Mouse (Mus musculus) forebrain, embryonic 12.5 days (tissue): ENCODE results near the gene Hlcs. TPM values are rescaled to one million over a fixed set of nuclear protein-coding genes. Genes with fewer than 3 reads are reported as not detected.

Experiments used
- ATAC-seq: fragments of 200-750 bp; cut with Nextera tagmentation; 2 replicates; pipeline ENCODE4 v1.8.0; 2017; ENCODE audit warnings: moderate TSS enrichment; ENCODE audit not compliant: low FRiP score
- H3K27ac ChIP-seq: fragments of 300-500 bp; sonication (generic); 2 replicates; pipeline ENCODE4 v1.5.1; 2016; ENCODE audit warnings: mild to moderate bottlenecking
- H3K27me3 ChIP-seq: fragments of 300-500 bp; sonication (generic); 2 replicates; pipeline ENCODE4 v1.6.1; 2016; ENCODE audit warnings: mild to moderate bottlenecking
- H3K36me3 ChIP-seq: fragments of 300-500 bp; sonication (generic); replicated peaks from 2 replicates; pipeline ENCODE4 v1.6.1; 2016; ENCODE audit warnings: mild to moderate bottlenecking
- H3K4me1 ChIP-seq: fragments of 300-500 bp; sonication (generic); 2 replicates; pipeline ENCODE4 v1.6.1; 2016
- H3K4me2 ChIP-seq: fragments of 300-500 bp; sonication (generic); 2 replicates; pipeline ENCODE4 v1.6.1; 2016; ENCODE audit warnings: mild to moderate bottlenecking, moderate library complexity
- H3K4me3 ChIP-seq: fragments of 300-500 bp; sonication (generic); replicated peaks from 2 replicates; pipeline ENCODE4 v1.5.1; 2016; ENCODE audit warnings: mild to moderate bottlenecking
- H3K9ac ChIP-seq: fragments of 300-500 bp; sonication (generic); 2 replicates; pipeline ENCODE4 v1.6.1; 2016; ENCODE audit warnings: mild to moderate bottlenecking
- H3K9me3 ChIP-seq: fragments of 300-500 bp; sonication (generic); 2 replicates; pipeline ENCODE4 v1.6.1; 2016
- WGBS: fragments of 180-500 bp; shearing (Covaris S2); methylation state at CpG from one replicate; pipeline ENCODE4 v1.1.7; 2016; 5-methylcytosine and 5-hydroxymethylcytosine counted together
- polyA plus RNA-seq: library from polyadenylated mRNA; unstranded; fragments of >200 nt; fragmentation: Nextera tagmentation; extraction: Ambion mirVana; gene quantifications from 2 replicates; pipeline ENCODE4 v1.2.1, GENCODE M21; 2016

The Hlcs gene
- polyA plus RNA-seq: 13.1 and 13.6 TPM in 2 replicates

DNA sequence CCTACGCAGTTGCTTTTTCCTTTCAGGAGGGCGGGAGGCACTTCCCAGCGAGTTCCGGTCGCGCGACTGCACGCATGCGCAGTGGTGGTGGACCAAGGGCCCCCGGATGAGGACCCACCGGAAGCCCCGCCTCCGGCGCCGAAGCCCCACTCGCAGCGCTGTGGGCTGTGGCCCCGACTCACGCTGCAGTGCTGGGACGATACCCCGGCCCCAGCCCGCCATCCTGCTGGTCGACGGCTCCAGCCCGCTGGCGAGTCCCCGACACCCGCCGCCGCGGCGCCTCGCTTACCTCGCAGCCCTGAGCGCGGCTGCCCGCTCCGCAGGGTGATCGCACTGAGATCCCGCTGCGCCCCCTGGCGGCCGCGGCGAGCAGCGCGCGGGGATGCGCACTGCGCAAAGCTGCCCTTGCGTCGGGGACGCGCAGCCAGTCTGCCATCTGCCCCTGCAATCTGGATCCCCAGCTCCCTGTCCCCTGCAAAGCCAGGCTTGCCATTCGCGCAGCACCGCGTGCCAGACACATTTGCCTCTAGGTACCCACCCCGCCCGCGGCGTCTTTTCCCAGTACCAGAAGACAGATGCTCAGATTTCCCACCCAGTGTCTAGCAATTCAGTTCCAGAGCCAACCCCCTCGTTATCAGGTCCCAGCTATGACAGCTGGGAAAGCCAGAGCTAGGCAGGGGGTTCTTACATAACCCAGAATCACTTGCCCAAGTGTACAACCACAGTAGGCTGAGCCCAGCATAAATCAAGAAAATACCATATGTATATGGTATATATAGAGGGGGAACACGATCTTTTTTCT lies at the start of gene Hlcs:
Hlcs (minus strand) TSS at position 343 of the 802 bp plus-strand sequence.
- Histone ChIP-seq H3K36me3 (no peaks in the 10 kb centered on the region), H3K27me3 (peaks cover 4% of the 10 kb centered on the region; the same call in 1 of the 2 replicates), H3K9ac (peak within 1 kb of the TSS; percentile 89), H3K9me3 (no peaks in the 10 kb centered on the region), H3K4me2 (peak within 1 kb of the TSS; percentile 62), H3K27ac (peak within 1 kb of the TSS; percentile 99), H3K4me3 (peak within 1 kb of the TSS; percentile 70), H3K4me1 (peaks cover 7% of the 10 kb centered on the region)
- ATAC-seq: peak; percentile 93
- under 1% methylated on average over 64 of the region's 64 CpGs for WGBS

DNA sequence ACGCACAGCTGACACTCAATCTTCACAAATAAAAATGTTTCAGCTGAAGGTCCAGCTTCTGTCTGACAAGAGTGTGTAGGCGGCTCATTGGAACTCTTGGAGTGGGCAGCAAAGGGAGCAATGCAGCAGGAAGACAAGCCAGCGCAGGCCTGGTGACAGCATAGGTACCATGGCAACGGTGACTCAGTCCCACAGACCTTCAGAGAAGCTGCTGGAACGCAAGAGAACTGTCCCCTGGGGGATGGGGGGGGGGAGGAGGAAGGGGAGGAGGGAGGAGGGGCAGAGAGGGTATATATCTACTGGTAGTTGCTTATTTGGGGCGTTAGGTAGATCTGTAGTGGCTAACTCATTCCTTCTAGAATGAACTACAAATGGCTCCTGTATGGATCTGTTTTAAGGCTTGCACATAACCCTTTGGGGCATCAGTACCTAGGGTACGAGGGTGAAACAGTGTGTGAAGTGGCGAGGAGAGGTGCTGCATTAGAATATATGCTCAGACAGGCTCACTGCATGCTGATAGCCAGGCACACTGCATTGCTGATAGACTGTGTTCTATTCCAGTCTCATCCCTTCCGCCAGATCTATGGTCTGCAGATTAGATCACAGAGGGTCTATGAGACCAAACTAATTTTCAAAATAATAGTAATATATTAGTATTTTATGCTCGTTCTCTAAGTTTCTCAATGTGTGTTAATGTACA lies 49.0 kb upstream of the Hlcs start:
- Histone ChIP-seq H3K27me3 (no peaks in the 10 kb centered on the region), H3K9me3 (no peaks in the 10 kb centered on the region), H3K4me3 (no peak overlapping the region), H3K9ac (no peak overlapping the region), H3K27ac (no peak overlapping the region), H3K4me1 (peaks cover 4% of the 10 kb centered on the region; the same call in 1 of the 2 replicates), H3K36me3 (peaks cover 9% of the 10 kb centered on the region; the same call in 1 of the 2 replicates), H3K4me2 (no peak overlapping the region)
- peak; percentile 76 for ATAC-seq
- 50% methylated on average over 10 of the region's 10 CpGs for WGBS

GRCm38 (mm10) chr16:94360578-94361350 lies 47.4 kb upstream of the Hlcs start:
- Histone ChIP-seq H3K4me3 (no peak overlapping the region), H3K4me2 (no peak overlapping the region), H3K9ac (no peak overlapping the region), H3K36me3 (peaks cover 9% of the 10 kb centered on the region; the same call in 1 of the 2 replicates), H3K27me3 (no peaks in the 10 kb centered on the region), H3K4me1 (peaks cover 4% of the 10 kb centered on the region; the same call in 1 of the 2 replicates), H3K27ac (no peak overlapping the region), H3K9me3 (no peaks in the 10 kb centered on the region)
- WGBS: 90% methylated on average over 13 of the region's 13 CpGs
- ATAC-seq: no peak

GRCm38 (mm10) chr16:94358091-94358490 lies 44.7 kb upstream of the Hlcs start:
- 86% methylated on average over 3 of the region's 3 CpGs for WGBS
- H3K9me3 ChIP-seq: no peaks in the 10 kb centered on the region
- H3K27me3 ChIP-seq: no peaks in the 10 kb centered on the region
- H3K36me3 ChIP-seq: no peaks in the 10 kb centered on the region
- no peak overlapping the region for H3K4me3 ChIP-seq
- peaks cover 9% of the 10 kb centered on the region; the same call in 1 of the 2 replicates for H3K4me1 ChIP-seq
- no peak for ATAC-seq
- H3K4me2 ChIP-seq: no peak overlapping the region
- no peak overlapping the region for H3K27ac ChIP-seq
- no peak overlapping the region for H3K9ac ChIP-seq

DNA sequence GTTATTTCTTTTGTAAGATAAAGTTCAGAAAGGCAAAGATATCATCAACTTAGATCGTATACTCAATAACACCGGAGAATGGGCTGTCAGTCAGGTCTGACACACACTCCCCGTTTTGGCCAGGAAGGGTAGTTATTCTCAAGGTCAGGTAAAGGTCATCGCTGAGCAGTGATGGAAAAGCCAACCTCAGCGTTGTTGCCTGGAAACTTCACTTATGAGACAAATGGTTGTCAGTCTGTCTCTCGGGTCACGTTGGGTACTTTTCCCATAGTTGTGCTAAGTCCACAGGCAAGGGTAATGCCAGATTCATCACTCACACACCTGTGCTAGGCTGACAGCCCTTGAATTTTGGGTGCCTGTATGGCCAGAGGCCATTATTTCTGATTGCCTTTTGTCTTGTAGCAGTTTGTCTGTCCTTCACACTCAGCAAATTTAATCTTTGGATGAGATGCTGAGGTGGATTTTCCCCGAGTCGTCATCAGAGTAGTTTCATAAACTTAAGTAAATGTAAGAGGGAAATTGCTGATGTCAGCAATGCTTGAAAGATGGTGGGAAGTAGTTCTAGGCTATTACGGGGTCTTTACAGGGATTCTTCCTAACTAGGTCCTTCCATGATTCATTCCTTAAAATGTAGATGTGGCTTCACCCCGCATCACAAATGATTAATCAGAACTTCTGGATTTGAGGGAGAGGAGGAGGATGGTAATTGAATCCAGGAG lies 43.6 kb upstream of the Hlcs start:
- Histone ChIP-seq H3K4me1 (peaks cover 5% of the 10 kb centered on the region; the same call in 1 of the 2 replicates), H3K27ac (no peak overlapping the region), H3K27me3 (no peaks in the 10 kb centered on the region), H3K4me2 (no peak overlapping the region), H3K36me3 (no peaks in the 10 kb centered on the region), H3K4me3 (no peak overlapping the region), H3K9ac (no peak overlapping the region), H3K9me3 (no peaks in the 10 kb centered on the region)
- WGBS: 89% methylated on average over 11 of the region's 11 CpGs
- no peak for ATAC-seq

- WGBS: 75% methylated on average over 7 of the region's 7 CpGs
- H3K9me3 ChIP-seq: no peaks in the 10 kb centered on the region
- H3K4me2 ChIP-seq: no peak overlapping the region
- peaks cover 5% of the 10 kb centered on the region; the same call in 1 of the 2 replicates for H3K4me1 ChIP-seq
- no peak for ATAC-seq
- H3K9ac ChIP-seq: no peak overlapping the region
- no peak overlapping the region for H3K27ac ChIP-seq
- H3K4me3 ChIP-seq: no peak overlapping the region
- no peaks in the 10 kb centered on the region for H3K27me3 ChIP-seq
- no peaks in the 10 kb centered on the region for H3K36me3 ChIP-seq
Measured at GRCm38 (mm10) chr16:94356046-94356445, 42.7 kb upstream of the Hlcs start.

DNA sequence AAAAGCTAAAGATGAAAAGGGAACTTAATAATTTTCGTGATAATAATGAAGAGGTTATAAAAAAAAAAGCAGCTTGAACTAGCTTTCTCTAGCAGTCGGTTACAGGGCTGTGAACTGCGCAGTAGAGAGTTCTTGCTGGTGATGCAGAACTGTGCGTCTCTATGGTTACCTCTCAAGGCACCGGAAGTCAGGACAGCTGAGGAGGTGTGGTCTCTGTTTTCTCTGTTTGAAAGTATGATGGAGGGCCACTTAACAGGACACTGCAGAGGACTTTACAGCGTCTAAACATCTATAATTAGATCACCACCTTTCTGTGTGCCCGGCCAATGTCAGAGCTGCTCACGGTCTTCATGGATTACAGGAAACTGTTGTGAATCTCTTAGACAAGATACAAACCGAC lies 41.1 kb upstream of the Hlcs start:
- H3K27me3 ChIP-seq: no peaks in the 10 kb centered on the region
- H3K4me1 ChIP-seq: peaks cover 10% of the 10 kb centered on the region; the same call in 1 of the 2 replicates
- H3K4me3 ChIP-seq: no peak overlapping the region
- 50% methylated on average over 9 of the region's 9 CpGs for WGBS
- H3K9ac ChIP-seq: no peak overlapping the region
- H3K9me3 ChIP-seq: no peaks in the 10 kb centered on the region
- ATAC-seq: no peak
- no peak overlapping the region for H3K27ac ChIP-seq
- H3K36me3 ChIP-seq: no peaks in the 10 kb centered on the region
- no peak overlapping the region for H3K4me2 ChIP-seq

DNA sequence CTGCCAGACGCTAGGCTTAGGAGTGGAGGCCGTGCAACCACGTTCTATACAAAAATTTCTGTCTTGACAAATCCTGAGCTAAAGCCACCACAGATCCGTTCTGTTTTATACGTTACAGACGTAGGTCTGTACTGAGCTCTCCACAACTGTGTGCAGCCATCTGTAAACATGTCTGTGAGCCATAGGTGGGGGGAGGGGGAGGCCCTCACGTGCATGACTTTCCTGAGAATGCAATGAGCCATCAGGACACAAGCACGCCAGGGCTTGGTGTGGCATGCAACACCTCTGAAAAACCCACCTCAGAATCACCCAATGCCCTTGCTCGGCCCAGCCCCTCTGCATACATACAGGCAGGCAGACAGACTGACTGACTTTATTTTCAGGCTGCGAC lies 36.9 kb upstream of the Hlcs start:
- WGBS: 75% methylated on average over 10 of the region's 10 CpGs
- no peak overlapping the region for H3K9ac ChIP-seq

GRCm38 (mm10) chr16:94349588-94350286 lies 36.4 kb upstream of the Hlcs start:
- no peak for ATAC-seq
- 76% methylated on average over 11 of the region's 11 CpGs for WGBS
- H3K4me2 ChIP-seq: no peak overlapping the region

More for the DNA sequence above, 36.9 kb upstream of the Hlcs start:
- H3K4me3 ChIP-seq: no peak overlapping the region
- no peaks in the 10 kb centered on the region for H3K27me3 ChIP-seq
- ATAC-seq: no peak
- no peak overlapping the region for H3K4me2 ChIP-seq
- H3K36me3 ChIP-seq: no peaks in the 10 kb centered on the region
- no peak overlapping the region for H3K27ac ChIP-seq
- H3K4me1 ChIP-seq: peaks cover 10% of the 10 kb centered on the region; the same call in 1 of the 2 replicates
- H3K9me3 ChIP-seq: no peaks in the 10 kb centered on the region

DNA sequence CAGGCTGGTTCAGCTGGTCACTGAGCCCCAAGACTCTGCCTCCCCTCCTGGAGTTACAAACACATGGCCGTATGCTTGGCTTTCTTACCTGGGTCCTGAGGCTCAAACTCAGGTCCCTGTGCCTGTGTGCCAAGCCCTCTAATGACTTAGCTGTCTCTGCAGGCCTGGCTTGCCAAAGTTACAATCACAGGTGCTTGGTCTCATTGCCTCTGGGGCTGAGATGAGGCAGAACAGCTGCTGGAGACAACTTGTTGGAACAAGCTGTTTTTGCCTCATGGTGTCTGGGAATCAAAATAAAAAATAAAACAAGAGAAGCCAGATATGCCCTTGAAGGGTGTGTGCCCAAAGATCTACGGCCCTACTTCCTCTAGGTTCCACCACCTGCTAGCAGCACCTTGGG lies 35.4 kb upstream of the Hlcs start:
- ATAC-seq: no peak
- H3K4me2 ChIP-seq: no peak overlapping the region
- H3K9ac ChIP-seq: no peak overlapping the region
- WGBS: 88% methylated on average over 2 of the region's 2 CpGs
- H3K27ac ChIP-seq: no peak overlapping the region
- H3K36me3 ChIP-seq: no peaks in the 10 kb centered on the region
- H3K9me3 ChIP-seq: no peaks in the 10 kb centered on the region
- no peak overlapping the region for H3K4me3 ChIP-seq
- H3K27me3 ChIP-seq: no peaks in the 10 kb centered on the region
- peaks cover 10% of the 10 kb centered on the region; the same call in 1 of the 2 replicates for H3K4me1 ChIP-seq

More at GRCm38 (mm10) chr16:94349588-94350286, 36.4 kb upstream of the Hlcs start:
- Histone ChIP-seq H3K4me1 (peaks cover 10% of the 10 kb centered on the region; the same call in 1 of the 2 replicates), H3K9me3 (no peaks in the 10 kb centered on the region), H3K27ac (0 out of 2 replicates have a peak overlapping the region, but pooled peaks have one; percentile 19), H3K27me3 (no peaks in the 10 kb centered on the region), H3K9ac (no peak overlapping the region), H3K36me3 (no peaks in the 10 kb centered on the region), H3K4me3 (no peak overlapping the region)
